Mouse (Mus musculus): ENCODE data around the gene Jade1.

The Jade1 gene

GRCm38 (mm10) chr3:41555491-41556381 is at the start of gene Jade1:
Jade1 (plus strand) TSS chr3:41555731.
- DNase-seq (ENCODE audit: low read depth, low spot score): no peak

DNA sequence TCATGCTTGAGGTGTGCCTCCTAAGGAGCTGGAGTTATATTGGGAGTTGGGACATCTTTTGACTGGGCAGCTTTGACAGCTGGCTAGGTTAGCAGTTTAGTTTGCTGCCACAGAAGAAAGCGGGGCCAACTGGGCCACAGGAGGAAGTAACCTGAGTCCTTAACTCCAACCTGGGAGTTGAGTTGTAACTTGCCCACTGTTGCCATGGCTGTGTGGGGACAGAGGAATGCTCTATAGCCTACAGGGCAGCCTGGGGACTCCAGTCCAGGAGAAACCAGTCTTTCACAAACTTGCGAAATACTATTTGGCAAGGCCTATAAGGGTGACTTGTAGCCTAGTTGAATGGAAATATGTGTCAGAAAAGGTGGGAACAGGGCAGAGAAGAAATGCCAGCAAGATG is 46.1 kb upstream of the Jade1 start:
- DNase-seq (ENCODE audit: low read depth, low spot score): no peak

DNA sequence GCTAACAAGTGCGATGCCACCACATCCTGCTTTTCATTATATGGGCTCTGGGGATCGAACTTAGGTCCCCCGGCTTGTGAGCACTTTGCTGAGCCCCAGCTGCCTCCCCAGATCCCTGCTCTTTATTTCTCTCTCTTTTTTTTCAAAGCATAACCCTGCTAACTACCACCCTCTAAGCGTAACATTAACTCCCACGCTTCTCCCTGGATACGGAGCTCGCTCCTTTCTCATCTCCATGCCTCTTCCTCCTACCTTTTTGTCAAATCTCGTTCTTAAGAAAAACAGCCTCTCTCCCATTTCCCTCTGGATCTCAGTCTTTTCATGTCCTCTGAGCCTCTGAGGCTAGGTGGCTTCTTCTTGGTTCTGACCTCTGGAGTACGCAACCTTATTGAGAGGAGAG is 45.3 kb upstream of the Jade1 start:
- DNase-seq (ENCODE audit: low read depth, low spot score): no peak

DNA sequence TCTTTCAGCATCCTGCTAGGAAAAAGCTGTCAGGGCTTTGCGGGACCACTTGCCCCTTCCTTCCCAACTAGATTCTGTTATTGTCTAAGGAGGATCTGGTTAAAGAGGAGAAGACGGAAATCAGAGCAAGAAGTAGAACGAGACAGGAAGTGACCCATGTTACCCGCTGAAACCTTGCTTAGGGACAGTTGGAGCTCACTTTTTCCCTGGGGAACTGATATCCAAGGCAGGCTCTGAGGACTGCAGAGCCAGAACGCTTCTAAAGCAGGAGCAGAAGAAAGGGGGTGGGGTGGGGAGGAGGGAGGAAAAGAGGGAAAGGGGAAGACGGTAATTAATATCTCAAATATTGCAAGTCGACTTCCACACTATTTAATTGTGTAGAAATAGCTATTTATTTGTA is 44.8 kb upstream of the Jade1 start:
- DNase-seq (ENCODE audit: low read depth, low spot score): no peak

GRCm38 (mm10) chr3:41514003-41514402 is 41.5 kb upstream of the Jade1 start:
- DNase-seq (ENCODE audit: low read depth, low spot score): no peak

GRCm38 (mm10) chr3:41514683-41515305 is 40.7 kb upstream of the Jade1 start:
- no peak for DNase-seq (ENCODE audit: low read depth, low spot score)

- no peak for DNase-seq (ENCODE audit: low read depth, low spot score)
Observed at GRCm38 (mm10) chr3:41516961-41517518, 38.5 kb upstream of the Jade1 start.

GRCm38 (mm10) chr3:41520925-41521324 is 34.6 kb upstream of the Jade1 start:
- no peak for DNase-seq (ENCODE audit: low read depth, low spot score)

DNA sequence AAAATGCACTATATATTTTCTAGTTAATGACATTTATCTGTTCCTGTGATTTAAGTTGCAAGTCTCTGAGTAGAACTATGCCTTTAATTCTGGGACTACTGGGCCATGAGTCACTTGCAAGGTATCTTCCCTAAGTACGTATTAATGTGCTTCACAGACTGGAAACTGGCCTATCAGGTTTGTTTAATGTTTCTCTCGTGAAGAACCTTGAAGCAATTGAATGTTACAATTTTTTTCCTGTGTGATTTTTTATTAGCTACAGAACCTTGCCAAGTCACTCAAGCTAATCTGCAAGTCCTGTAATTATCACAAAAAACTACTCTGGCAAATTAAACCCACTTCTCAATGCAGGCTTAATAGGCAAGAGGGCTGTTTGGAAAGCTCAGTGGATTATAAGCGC is 33.8 kb upstream of the Jade1 start:
- no peak for DNase-seq (ENCODE audit: low read depth, low spot score)

GRCm38 (mm10) chr3:41522226-41523005 is 33.1 kb upstream of the Jade1 start:
- DNase-seq (ENCODE audit: low read depth, low spot score): no peak

DNA sequence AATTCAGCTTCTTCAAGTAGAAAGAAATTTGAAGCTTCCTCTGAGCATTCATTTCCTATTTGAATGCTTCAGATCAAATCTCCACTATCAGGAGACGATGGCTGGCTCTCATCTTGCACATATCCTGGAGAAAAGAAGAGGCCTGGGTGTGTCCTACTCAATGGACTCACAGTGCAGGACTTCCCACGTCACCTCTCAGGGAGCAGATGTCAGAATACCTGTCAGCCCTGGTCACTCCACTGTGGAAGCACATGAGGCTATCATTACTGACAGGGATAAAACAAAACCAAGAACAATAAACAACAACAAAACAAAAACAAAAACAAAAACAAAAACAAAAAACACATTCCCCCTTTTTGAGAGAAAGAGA is 32.5 kb upstream of the Jade1 start:
- no peak for DNase-seq (ENCODE audit: low read depth, low spot score)

GRCm38 (mm10) chr3:41523460-41523859 is 32.1 kb upstream of the Jade1 start:
- no peak for DNase-seq (ENCODE audit: low read depth, low spot score)

DNA sequence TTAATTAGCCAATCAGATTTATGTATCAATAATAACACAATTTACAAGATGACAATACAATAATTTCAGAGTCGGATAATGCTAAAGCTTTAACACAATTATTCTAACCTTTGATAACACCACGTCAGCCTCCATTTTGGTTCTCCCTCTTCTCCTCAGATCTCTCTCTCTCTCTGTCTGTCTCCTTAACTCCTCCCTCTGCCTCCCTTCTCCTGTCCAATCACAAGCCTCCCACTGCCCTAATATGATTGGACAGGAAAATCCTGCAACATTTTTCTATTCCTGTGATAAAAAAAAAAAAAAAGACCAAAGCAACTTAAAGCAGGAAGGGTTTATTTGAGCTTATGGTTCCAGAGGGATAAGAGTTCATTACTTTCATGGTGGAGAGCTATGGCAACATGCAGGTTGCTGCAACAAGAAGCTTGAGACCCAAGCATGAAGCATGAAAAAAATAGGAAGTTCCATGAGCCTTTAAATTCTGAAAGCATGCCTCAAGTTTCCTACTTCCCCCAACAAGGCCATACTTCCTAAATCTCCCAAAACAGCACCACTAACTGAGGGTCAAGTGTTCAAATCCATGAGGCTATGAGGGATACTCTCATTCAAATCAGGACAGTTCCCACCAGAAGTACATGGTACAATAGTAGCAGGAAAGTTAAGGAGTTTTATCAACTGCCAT is 27.1 kb upstream of the Jade1 start:
- no peak for DNase-seq (ENCODE audit: low read depth, low spot score)

GRCm38 (mm10) chr3:41530156-41530555 is 25.4 kb upstream of the Jade1 start:
- DNase-seq (ENCODE audit: low read depth, low spot score): no peak

- no peak for DNase-seq (ENCODE audit: low read depth, low spot score)
Observed at GRCm38 (mm10) chr3:41531541-41531940, 24.0 kb upstream of the Jade1 start.

DNA sequence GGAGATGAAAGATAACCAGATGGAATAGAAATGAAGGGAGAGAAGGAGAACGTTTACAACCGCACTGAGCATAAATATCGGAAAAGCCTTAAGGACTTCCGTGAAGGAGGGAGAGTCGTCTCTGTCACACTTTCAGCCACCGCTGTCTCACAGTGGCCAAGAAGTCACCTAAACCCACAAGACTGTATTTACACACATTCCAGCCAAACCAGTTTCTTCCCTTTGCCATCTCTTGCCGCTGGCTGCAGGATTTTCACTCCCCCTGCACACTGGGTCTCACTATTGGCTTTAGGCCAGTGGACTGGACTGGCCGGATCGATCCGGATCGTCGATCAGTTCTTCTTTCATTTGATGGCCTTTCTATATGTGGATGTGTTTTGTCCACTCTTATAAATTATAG is 23.4 kb upstream of the Jade1 start:
- no peak for DNase-seq (ENCODE audit: low read depth, low spot score)

GRCm38 (mm10) chr3:41533660-41534059 is 21.9 kb upstream of the Jade1 start:
- DNase-seq (ENCODE audit: low read depth, low spot score): no peak

DNA sequence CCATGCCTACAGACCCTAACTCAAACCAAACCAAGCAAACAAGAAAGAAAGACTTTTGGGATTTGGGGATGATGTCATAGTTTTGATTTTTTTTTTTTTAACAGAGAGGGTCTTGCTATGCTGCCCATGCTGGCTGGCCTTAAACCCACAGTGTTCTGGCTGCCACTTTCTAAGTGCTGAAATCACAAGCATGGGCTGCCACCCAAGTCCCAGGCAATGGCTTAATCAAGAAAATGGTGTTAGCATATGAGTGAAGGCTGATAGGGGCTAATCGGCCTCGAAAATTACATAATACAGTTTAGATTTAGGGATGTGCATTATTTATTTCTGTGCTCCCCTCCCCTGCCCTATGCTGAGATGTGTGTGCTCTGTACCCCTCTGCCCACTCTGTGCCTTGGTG is 17.6 kb upstream of the Jade1 start:
- no peak for DNase-seq (ENCODE audit: low read depth, low spot score)

- DNase-seq (ENCODE audit: low read depth, low spot score): no peak
Observed at GRCm38 (mm10) chr3:41541313-41541712, 14.2 kb upstream of the Jade1 start.

DNA sequence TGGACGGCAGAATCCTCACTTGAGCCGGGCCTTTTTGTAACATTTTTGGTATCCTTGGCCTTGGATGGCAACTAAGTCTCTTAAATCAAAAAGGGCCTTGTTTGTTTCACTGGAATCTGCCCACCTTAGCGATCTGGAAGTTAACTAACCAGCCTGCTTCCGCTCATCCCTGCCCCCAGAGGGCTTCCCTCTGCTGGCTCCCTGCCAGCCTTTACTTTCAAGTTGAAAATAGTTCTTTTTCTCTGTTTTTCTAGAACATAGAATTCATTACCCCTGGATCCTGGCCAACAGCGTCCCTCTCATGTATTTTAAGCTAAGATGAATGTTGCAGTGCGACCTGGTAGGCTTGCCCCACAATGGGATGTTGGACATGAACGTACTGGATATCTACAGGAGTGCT is 11.1 kb upstream of the Jade1 start:
- DNase-seq (ENCODE audit: low read depth, low spot score): no peak

GRCm38 (mm10) chr3:41547289-41547688 is 8.2 kb upstream of the Jade1 start:
- DNase-seq (ENCODE audit: low read depth, low spot score): no peak

GRCm38 (mm10) chr3:41548238-41548637 is 7.3 kb upstream of the Jade1 start:
- DNase-seq (ENCODE audit: low read depth, low spot score): no peak
